Mouse (Mus musculus): ENCODE data around the gene Rab38. TPM values are rescaled to one million over a fixed set of nuclear protein-coding genes. Genes with fewer than 3 reads are reported as not detected.

Rab38 gene
- total RNA-seq, 1 experiment from 2014 or later = 0.96 TPM

DNA sequence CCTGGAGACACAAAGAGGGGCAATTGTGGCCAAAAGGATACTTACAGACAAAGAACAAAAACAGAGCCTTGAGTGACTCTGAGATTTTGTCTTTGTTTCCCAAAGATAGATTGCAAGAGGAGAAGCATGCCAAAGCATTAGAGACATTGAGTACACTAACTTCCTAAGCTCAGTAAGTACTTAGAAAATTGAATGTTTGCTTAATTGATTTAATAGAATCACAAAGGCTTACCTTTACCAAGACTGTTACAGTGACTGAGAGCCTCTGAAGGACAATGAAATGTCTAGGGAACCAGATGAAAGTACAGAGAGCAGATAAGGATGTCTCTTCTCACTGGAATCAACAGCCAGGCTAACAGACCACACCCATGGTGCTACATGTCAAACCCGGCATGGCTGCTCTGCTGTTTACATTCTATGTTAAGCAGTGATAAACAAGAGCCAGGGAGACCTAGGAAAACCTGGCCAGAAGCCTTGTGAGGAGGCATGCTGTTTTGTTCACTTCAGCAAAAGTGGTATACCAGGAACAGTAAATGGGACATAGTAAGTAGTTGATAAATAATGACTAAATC is 97.1 kb downstream of the Rab38 start:
- no peak for DNase-seq

DNA sequence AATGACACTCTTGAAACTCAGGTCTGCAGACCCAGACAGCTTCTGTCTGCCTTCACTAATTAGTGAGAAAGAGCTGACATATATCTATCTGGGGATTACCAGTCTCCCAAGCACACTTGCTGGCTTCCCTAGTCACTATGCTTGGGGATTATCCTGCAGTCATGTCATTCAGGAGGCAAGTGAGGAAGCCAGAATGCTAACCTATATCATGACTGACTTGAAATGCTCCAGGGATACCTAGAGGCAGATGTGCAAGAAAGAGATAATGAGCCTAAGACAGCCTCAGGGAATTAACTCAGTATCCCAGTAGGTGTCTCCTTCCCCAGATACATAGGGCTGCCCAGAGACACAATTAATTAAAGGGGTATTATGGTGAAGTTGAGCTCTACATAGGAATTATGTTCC is 106.1 kb downstream of the Rab38 start:
- DNase-seq = no peak

DNA sequence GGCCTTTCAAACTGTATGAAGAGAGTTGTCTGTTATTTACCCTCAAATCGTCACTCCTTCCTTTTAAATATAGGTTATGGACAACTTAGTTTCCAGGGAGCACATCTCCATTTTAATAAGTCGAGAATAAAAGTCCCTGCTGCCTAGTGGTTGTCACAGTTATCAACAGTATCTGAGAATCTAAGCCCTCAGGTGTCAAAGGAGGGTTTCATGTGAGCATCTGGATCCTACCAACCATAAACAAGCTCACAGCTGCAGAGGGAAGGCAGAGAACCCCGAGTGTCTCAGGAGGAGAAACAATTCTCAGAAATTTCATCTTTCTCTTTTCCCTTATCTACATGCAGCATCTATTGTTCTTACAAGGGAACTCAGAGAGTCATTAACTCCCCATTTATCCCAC is 106.7 kb downstream of the Rab38 start:
- DNase-seq = no peak

Other genes with a start within 250 kb of the Rab38 start
- 17.1 and 25.0 TPM in 2 replicates for gene Ctsc, start 152.2 kb upstream of the Rab38 start, total RNA-seq (2021)